Mouse (Mus musculus): ENCODE measurements around the gene Rab42. TPM values are rescaled to one million over a fixed set of nuclear protein-coding genes. Genes with fewer than 3 reads are reported as not detected.

Rab42 gene
- total and polyA plus RNA-seq, 2 experiments, result not detected

DNA sequence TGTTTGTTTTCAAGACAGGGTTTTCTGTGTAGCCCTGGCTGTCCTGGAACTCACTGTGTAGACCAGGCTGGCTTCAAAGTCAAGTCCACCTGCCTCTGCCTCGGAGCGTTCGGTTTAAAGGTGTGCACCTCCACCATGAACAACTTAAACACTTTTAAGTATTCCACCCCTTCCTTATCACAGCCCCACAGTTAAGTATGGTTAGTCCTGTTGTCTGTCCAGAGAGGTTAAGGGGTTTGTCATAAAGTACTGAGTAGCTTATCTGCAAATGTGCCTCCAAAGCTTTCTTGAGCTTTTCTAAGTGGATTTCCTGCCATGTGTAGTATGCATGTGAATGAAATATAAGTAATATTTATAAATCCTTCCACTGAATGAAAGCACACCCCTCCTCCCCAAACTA lies 27.2 kb downstream of the Rab42 start:
- Histone ChIP-seq H3K27ac (replicated peaks; ENCODE audit: insufficient read depth, low read depth, low read length) (no peak overlapping the region), H3K9ac (ENCODE audit: low read depth, low read length) (no peak overlapping the region), H3K4me1 (ENCODE audit: control insufficient read depth, insufficient read depth, low read length) (no peaks in the 10 kb centered on the region), H3K79me2 (ENCODE audit: control insufficient read depth, insufficient read depth, low read length) (peaks cover 4% of the 10 kb centered on the region; the same call in 1 of the 2 replicates), H3K4me3 (ENCODE audit: insufficient read depth, low read depth, low read length) (no peak overlapping the region), H3K36me3 (ENCODE audit: control insufficient read depth, insufficient read depth, low read length) (0 out of 2 replicates have a peak, but pooled peaks cover 3% of the 10 kb centered on the region), H3K27me3 (ENCODE audit: control insufficient read depth, insufficient read depth, low read length) (no peaks in the 10 kb centered on the region)
- 96% methylated on average over 3 of the region's 3 CpGs for WGBS
- TF ChIP-seq CTCF (IDR thresholded peaks at IDR 0.05; ENCODE audit: low read depth, low read length), result no peak
- no peak for TF ChIP-seq POLR2A (IDR thresholded peaks at IDR 0.05; ENCODE audit: extremely low read depth, insufficient read depth, low read length)
- no peak for DNase-seq (ENCODE audit: extremely low read depth, low read depth, low spot score)

DNA sequence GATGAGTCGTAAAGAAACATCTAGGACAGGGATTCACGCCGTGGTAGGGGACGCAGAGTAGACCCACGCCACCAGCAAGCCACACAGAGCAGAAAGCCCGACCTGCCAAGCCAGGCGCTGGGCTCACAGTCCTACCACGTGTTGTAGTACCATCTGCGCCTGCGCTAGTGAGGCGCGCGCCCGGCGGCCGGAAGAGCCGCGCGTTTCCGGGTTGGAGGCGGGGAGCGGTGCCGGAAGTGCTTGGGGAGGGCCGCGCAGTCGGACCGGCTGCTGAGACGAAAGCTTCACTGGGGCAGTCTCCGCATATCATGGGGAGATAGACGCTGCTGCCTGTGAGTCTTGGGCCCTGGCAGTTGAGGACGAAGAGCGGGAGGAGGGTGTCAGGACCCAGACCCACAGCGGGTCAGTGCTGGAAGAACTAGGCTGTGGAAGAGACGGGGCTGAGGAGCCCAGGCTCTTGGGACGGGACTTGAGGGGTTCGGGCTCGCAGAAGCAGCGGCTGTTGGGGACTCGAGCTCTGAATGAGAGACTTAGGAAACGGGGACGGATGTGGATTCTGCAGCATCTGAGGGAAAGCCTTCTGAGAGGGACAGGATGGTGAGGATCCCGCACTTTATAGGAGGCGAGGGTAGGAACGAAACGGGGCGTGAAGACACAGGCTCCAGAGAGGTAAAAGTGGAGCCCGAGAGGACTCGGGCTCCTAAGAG lies 28.9 kb downstream of the Rab42 start, which contains the start of gene Taf12:
TSS of gene Taf12 (plus strand) at position 220 of the 707 bp plus-strand sequence.
- under 1% methylated on average over 48 of the region's 48 CpGs for WGBS

DNA sequence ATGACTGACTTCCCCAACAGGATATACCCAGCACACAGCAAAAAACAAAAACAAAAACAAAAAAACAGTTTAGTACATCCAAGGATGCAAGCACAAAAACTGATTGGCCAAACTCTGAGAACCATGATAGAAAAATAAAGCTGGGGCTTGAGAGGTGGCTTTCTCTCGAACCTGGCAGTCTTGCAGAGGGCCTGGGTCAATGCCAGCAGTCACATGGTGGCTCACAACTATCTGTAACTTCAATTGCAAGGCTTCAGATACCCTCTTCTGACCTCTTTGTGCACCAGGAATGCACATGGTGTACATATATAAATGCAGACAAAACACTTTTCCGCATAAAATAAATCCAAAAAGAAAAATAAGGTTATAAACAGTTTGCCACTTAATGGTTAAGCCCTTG lies 30.0 kb downstream of the Rab42 start:
- peaks cover 4% of the 10 kb centered on the region; the same call in 1 of the 2 replicates for H3K79me2 ChIP-seq (ENCODE audit: control insufficient read depth, insufficient read depth, low read length)
- H3K27ac ChIP-seq (replicated peaks; ENCODE audit: insufficient read depth, low read depth, low read length), result no peak overlapping the region
- H3K9ac ChIP-seq (ENCODE audit: low read depth, low read length), result no peak overlapping the region
- no peaks in the 10 kb centered on the region for H3K36me3 ChIP-seq (ENCODE audit: control insufficient read depth, insufficient read depth, low read length)
- H3K4me1 ChIP-seq (ENCODE audit: control insufficient read depth, insufficient read depth, low read length), result no peaks in the 10 kb centered on the region
- DNase-seq (ENCODE audit: extremely low read depth, low read depth, low spot score), result no peak
- 29% methylated on average over 2 of the region's 2 CpGs for WGBS
- TF ChIP-seq POLR2A (IDR thresholded peaks at IDR 0.05; ENCODE audit: extremely low read depth, insufficient read depth, low read length) (no peak), CTCF (IDR thresholded peaks at IDR 0.05; ENCODE audit: low read depth, low read length) (no peak)
- no peaks in the 10 kb centered on the region for H3K27me3 ChIP-seq (ENCODE audit: control insufficient read depth, insufficient read depth, low read length)
- no peak overlapping the region for H3K4me3 ChIP-seq (ENCODE audit: insufficient read depth, low read depth, low read length)

More for the DNA sequence above, 28.9 kb downstream of the Rab42 start, which contains the start of gene Taf12:
- Histone ChIP-seq H3K4me3 (ENCODE audit: insufficient read depth, low read depth, low read length) (peak within 1 kb of the TSS; percentile 85), H3K9ac (ENCODE audit: low read depth, low read length) (peak within 1 kb of the TSS; percentile 92), H3K27me3 (ENCODE audit: control insufficient read depth, insufficient read depth, low read length) (no peaks in the 10 kb centered on the region), H3K4me1 (ENCODE audit: control insufficient read depth, insufficient read depth, low read length) (no peaks in the 10 kb centered on the region), H3K79me2 (ENCODE audit: control insufficient read depth, insufficient read depth, low read length) (peaks cover 4% of the 10 kb centered on the region; the same call in 1 of the 2 replicates), H3K36me3 (ENCODE audit: control insufficient read depth, insufficient read depth, low read length) (no peaks in the 10 kb centered on the region), H3K27ac (replicated peaks; ENCODE audit: insufficient read depth, low read depth, low read length) (peak within 1 kb of the TSS; percentile 72)
- peak; percentile 78 for DNase-seq (ENCODE audit: extremely low read depth, low read depth, low spot score)
- TF ChIP-seq POLR2A (IDR thresholded peaks at IDR 0.05; ENCODE audit: extremely low read depth, insufficient read depth, low read length) (peak; percentile 95), CTCF (IDR thresholded peaks at IDR 0.05; ENCODE audit: low read depth, low read length) (no peak)

DNA sequence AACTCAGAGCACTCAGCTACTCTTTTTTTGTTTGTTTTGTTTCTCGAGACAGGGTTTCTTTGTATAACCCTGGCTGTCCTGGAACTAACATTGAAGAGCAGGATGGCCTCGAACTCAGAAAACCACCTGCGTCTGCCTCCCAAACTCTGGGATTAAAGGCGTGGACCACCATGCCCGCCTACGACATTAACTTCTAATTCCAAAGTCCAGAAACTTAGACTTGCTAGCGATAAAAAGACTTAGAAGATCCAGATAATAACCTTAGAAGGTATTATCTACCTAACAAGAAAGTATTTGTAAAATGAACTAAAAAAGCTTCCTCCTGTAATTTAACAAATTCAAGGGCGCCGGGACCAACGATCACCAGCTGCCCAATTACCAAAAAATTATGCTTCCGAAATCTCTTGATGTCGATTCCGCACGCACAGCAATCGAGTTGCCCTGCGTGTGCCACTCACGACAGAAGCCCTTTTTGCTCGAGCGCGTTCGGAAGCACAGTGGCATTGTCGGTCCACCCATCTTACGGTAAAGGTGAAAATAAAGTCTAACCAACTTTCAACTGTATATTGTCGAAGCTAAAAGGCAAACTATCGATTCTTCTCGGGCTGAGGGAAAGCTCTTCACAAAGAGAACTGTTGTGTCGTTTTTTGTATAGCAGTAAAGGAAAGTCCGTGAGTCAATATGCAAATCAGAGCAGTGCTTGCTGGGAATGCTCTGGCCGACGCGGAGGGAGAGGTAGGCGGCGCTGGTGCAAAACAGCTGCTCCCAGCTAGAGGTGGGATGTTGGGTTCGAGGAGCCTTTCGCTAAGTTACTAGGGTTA lies 33.2 kb downstream of the Rab42 start:
- Histone ChIP-seq H3K27ac (replicated peaks; ENCODE audit: insufficient read depth, low read depth, low read length) (peak overlapping the region; percentile 65; the same call in 1 of the 2 replicates), H3K27me3 (ENCODE audit: control insufficient read depth, insufficient read depth, low read length) (no peaks in the 10 kb centered on the region), H3K9ac (ENCODE audit: low read depth, low read length) (peak overlapping the region; percentile 66), H3K4me3 (ENCODE audit: insufficient read depth, low read depth, low read length) (peak overlapping the region; percentile 49), H3K79me2 (ENCODE audit: control insufficient read depth, insufficient read depth, low read length) (no peaks in the 10 kb centered on the region), H3K36me3 (ENCODE audit: control insufficient read depth, insufficient read depth, low read length) (no peaks in the 10 kb centered on the region), H3K4me1 (ENCODE audit: control insufficient read depth, insufficient read depth, low read length) (no peaks in the 10 kb centered on the region)
- peak; percentile 90 for DNase-seq (ENCODE audit: extremely low read depth, low read depth, low spot score)
- TF ChIP-seq CTCF (IDR thresholded peaks at IDR 0.05; ENCODE audit: low read depth, low read length) (peak; percentile 47), POLR2A (IDR thresholded peaks at IDR 0.05; ENCODE audit: extremely low read depth, insufficient read depth, low read length) (peak; percentile 100)
- under 1% methylated on average over 35 of the region's 35 CpGs for WGBS

DNA sequence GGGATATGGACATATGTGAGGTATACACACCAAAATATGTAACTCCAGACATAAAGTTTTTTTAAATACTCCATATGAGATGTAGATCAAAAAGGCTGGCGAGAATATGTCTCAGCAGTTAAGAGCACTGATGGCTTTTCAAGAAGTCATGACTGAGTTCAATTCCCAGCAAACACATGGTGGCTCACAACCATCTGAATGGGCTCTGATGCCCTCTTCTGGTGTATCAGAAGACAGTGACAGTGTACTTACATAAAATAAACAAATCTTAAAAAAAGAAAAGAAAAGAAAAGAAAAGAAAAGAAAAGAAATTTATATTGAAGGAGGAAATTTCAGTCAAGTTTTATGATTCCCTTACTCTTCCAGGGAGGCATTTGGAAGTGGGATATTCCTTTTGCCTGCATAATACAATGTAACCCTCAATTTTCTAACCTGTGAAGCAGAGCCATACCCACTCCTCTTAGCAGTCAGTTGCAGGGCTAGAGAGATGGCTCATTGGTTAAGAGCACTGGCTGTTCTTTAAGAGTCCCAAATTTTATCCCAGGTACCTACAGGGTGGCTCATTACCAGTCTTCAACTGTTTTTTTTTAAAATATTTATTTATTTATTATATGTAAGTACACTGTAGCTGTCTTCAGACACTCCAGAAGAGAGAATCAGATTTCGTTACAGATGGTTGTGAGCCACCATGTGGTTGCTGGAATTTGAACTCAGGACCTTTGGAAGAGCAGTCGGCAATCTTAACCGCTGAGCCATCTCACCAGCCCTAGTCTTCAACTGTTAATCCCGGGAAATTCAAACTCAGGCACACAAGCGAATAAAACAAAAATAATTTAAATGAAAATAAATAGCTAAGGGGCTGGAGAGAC lies 34.1 kb downstream of the Rab42 start:
- no peaks in the 10 kb centered on the region for H3K36me3 ChIP-seq (ENCODE audit: control insufficient read depth, insufficient read depth, low read length)
- TF ChIP-seq POLR2A (IDR thresholded peaks at IDR 0.05; ENCODE audit: extremely low read depth, insufficient read depth, low read length), result no peak
- TF ChIP-seq CTCF (IDR thresholded peaks at IDR 0.05; ENCODE audit: low read depth, low read length), result 0 out of 2 replicates have a peak, but pooled peaks have one; percentile 9
- 7% methylated on average over 6 of the region's 6 CpGs for WGBS
- H3K4me3 ChIP-seq (ENCODE audit: insufficient read depth, low read depth, low read length), result no peak overlapping the region
- H3K9ac ChIP-seq (ENCODE audit: low read depth, low read length), result no peak overlapping the region
- no peaks in the 10 kb centered on the region for H3K4me1 ChIP-seq (ENCODE audit: control insufficient read depth, insufficient read depth, low read length)
- no peaks in the 10 kb centered on the region for H3K27me3 ChIP-seq (ENCODE audit: control insufficient read depth, insufficient read depth, low read length)
- H3K27ac ChIP-seq (replicated peaks; ENCODE audit: insufficient read depth, low read depth, low read length), result no peak overlapping the region
- peak; percentile 61 for DNase-seq (ENCODE audit: extremely low read depth, low read depth, low spot score)
- H3K79me2 ChIP-seq (ENCODE audit: control insufficient read depth, insufficient read depth, low read length), result no peaks in the 10 kb centered on the region
